Mouse (Mus musculus) retina, postnatal 7 days (tissue): ENCODE data around the gene Akt1s1.

Experiments
- DNase-seq: peaks from one replicate; pipeline ENCODE4 v3.0.0-alpha.2; 2012; ENCODE audit warnings: low read depth, low spot score

The Akt1s1 gene

GRCm38 (mm10) chr7:44848561-44849415 is at the start of gene Akt1s1, which contains the start of gene Tbc1d17:
TSS of gene Akt1s1 (plus strand) at chr7:44848991.
TSS of gene Tbc1d17 (minus strand) at chr7:44849079.
- peak; percentile 99 for DNase-seq

GRCm38 (mm10) chr7:44808927-44809326 is 39.9 kb upstream of the Akt1s1 start:
- no peak for DNase-seq

- no peak for DNase-seq
These were observed 39.3 kb upstream of the Akt1s1 start for GRCm38 (mm10) chr7:44809466-44809865.

- DNase-seq = no peak
These were observed 38.4 kb upstream of the Akt1s1 start for GRCm38 (mm10) chr7:44810365-44810764.

- DNase-seq = no peak
These were observed 37.8 kb upstream of the Akt1s1 start for GRCm38 (mm10) chr7:44810819-44811557.

- DNase-seq = no peak
These were observed 36.0 kb upstream of the Akt1s1 start for GRCm38 (mm10) chr7:44812651-44813325.

GRCm38 (mm10) chr7:44813985-44814384 is 34.8 kb upstream of the Akt1s1 start:
- no peak for DNase-seq

- DNase-seq = no peak
These were observed 34.4 kb upstream of the Akt1s1 start for GRCm38 (mm10) chr7:44814423-44814822.

GRCm38 (mm10) chr7:44814952-44815553 is 33.7 kb upstream of the Akt1s1 start:
- DNase-seq = no peak

- peak; percentile 99 for DNase-seq
These were observed 32.9 kb upstream of the Akt1s1 start, which contains the start of the genes Nup62 and Il4i1 for GRCm38 (mm10) chr7:44815721-44816469. TSS of gene Nup62 (plus strand) at chr7:44816088. TSS of gene Il4i1 (plus strand) at chr7:44816387.

- DNase-seq = no peak
These were observed 32.2 kb upstream of the Akt1s1 start, which contains the start of gene Atf5 for GRCm38 (mm10) chr7:44816470-44817021. TSS of gene Atf5 (minus strand) at chr7:44816658.

- DNase-seq = no peak
These were observed 31.4 kb upstream of the Akt1s1 start for GRCm38 (mm10) chr7:44817441-44817840.

- DNase-seq = no peak
These were observed 30.6 kb upstream of the Akt1s1 start for GRCm38 (mm10) chr7:44818164-44818563.

- DNase-seq = no peak
These were observed 30.0 kb upstream of the Akt1s1 start for GRCm38 (mm10) chr7:44818751-44819235.

- no peak for DNase-seq
These were observed 29.4 kb upstream of the Akt1s1 start for GRCm38 (mm10) chr7:44819391-44819790.

- DNase-seq = no peak
These were observed 28.9 kb upstream of the Akt1s1 start for GRCm38 (mm10) chr7:44819863-44820262.

GRCm38 (mm10) chr7:44820525-44820924 is 28.3 kb upstream of the Akt1s1 start:
- DNase-seq = no peak

GRCm38 (mm10) chr7:44821666-44822448 is 26.9 kb upstream of the Akt1s1 start:
- DNase-seq = no peak

GRCm38 (mm10) chr7:44823409-44823808 is 25.4 kb upstream of the Akt1s1 start:
- no peak for DNase-seq
